Mouse (Mus musculus) adrenal gland, postnatal 10 days (tissue): ENCODE data around the gene Amy2a4. TPM values are rescaled to one million over a fixed set of nuclear protein-coding genes. Genes with fewer than 3 reads are reported as not detected.
"Not testable (repeated sequence)": the region's sequence is repeated elsewhere in the genome, so short reads cannot be mapped to it uniquely, and the experiment has no call there.

ENCODE experiments used
- DNase-seq: peaks from one replicate; pipeline ENCODE4 v3.0.0; 2021; ENCODE audit warnings: mixed read lengths
- long read RNA-seq, 2 experiments: library from polyadenylated mRNA; stranded (forward); transcript quantifications; one replicate each; pipeline ENCODE4 v2.0.0; 2021
- total RNA-seq, 2 experiments: library from RNA; stranded (reverse); gene quantifications; 2 replicates each; pipeline ENCODE4 v1.2.3; 2021

Amy2a4 gene
- total RNA-seq, result not detected
- long read RNA-seq, experiment 1, partial matches to known transcripts, result 0 of 1 reads
- long read RNA-seq, experiment 1, other reads (novel, unspliced or antisense), result 0 of 1 reads
- long read RNA-seq, experiment 2, result 0 reads

DNA sequence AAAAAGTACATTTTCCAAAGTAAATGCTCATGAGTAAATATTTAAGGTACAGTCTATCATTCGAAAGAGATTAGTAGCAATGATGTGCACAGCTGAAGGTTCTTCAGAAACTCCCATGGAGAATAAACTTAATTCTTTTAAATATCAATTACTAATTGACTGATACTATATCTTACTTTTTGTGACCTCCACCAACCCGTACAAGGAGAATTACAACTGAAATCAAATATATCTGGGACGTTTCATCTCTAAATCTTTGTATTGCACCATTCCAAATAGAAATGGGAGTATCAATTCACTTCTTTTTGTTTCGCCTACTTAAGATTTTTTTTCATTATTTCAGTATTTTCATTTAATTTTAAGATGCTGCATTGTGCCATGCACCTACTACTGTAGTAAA is at the start of gene Amy2a4:
Gene Amy2a4, minus strand, starts transcription at position 101 of the 400 bp plus-strand sequence.
- DNase-seq, result not testable (repeated sequence)

GRCm38 (mm10) chr3:113323952-113324351 is 32.7 kb upstream of the Amy2a4 start, which contains the start of gene Amy2a3:
Amy2a3 (minus strand) TSS chr3:113324052.
- not testable (repeated sequence) for DNase-seq

DNA sequence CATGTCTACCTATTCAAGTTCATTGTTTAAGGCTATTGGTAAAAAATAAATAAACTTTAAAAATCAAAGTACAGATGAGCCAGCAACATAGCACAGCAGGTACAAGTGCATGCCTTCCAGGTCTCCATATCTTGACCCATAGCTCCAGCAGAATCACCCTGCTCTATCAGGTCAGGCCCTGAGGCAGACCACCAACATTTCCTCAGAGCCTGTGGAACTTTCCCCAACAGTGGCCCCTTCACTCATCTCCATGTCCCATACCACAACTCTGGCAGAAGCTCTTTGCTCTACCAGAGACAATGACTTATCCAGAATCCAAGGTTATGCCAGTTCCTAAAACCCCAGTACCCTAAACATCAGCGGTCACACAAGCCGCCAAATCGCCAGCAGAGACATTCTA is 21.7 kb upstream of the Amy2a4 start:
- DNase-seq, result not testable (repeated sequence)

DNA sequence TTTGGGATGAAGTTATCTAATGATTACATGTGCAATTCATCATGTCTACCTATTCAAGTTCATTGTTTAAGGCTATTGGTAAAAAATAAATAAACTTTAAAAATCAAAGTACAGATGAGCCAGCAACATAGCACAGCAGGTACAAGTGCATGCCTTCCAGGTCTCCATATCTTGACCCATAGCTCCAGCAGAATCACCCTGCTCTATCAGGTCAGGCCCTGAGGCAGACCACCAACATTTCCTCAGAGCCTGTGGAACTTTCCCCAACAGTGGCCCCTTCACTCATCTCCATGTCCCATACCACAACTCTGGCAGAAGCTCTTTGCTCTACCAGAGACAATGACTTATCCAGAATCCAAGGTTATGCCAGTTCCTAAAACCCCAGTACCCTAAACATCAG is 11.0 kb downstream of the Amy2a4 start:
- not testable (repeated sequence) for DNase-seq

DNA sequence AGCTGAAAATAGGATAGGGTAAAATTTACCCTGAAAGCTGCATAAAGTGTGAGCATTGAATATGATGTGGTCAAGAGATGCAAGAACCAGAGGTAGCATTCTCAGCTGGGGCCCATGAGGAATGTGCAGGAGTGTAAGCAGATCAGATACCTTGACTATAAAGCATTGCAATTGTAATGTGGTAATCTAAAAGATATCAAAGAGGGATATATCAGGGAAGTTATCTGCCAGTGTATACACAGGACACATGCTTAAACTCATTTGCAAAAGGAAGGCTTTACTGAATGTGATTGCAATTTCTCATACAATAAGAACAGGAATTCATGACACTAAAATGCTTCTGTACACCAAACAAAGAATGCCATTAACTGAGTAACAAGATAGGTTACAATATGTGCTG is 11.7 kb downstream of the Amy2a4 start:
- DNase-seq, result not testable (repeated sequence)

GRCm38 (mm10) chr3:113258737-113259136 is 32.5 kb downstream of the Amy2a4 start, which contains the start of gene Amy2a5:
Amy2a5 (minus strand) TSS chr3:113258837.
- not testable (repeated sequence) for DNase-seq

Other genes starting within 250 kb of the Amy2a4 start
- gene Amy2a5, start 32.6 kb downstream of the Amy2a4 start, total RNA-seq, result under 1 TPM; 0.42 to 0.63 TPM
- not detected for gene Amy2a3, start 32.6 kb upstream of the Amy2a4 start, total RNA-seq
- not detected for gene Amy2a2, start 65.2 kb upstream of the Amy2a4 start, total RNA-seq
- gene Amy2a1, start 241.0 kb upstream of the Amy2a4 start, total RNA-seq, result not detected